Mouse (Mus musculus): ENCODE data around the gene Cipc. TPM values are rescaled to one million over a fixed set of nuclear protein-coding genes. Genes with fewer than 3 reads are reported as not detected.

The Cipc gene
- polyA plus RNA-seq, 1 experiment from 2014 or later = 61.0 TPM

Other genes starting within 250 kb of the Cipc start
- gene Angel1, start 220.6 kb upstream of the Cipc start, polyA plus RNA-seq (2014; fragmentation: Nextera tagmentation; extraction: Ambion mirVana) = 11.3 and 11.5 TPM in 2 replicates
- not detected in 2 replicates for gene Lrrc74a, start 212.7 kb upstream of the Cipc start, polyA plus RNA-seq (2014; fragmentation: Nextera tagmentation; extraction: Ambion mirVana)
- gene Irf2bpl, start 62.2 kb upstream of the Cipc start, polyA plus RNA-seq (2014; fragmentation: Nextera tagmentation; extraction: Ambion mirVana) = 71.6 and 80.2 TPM in 2 replicates
- 9.0 and 10.7 TPM in 2 replicates for gene Zdhhc22, start 43.4 kb downstream of the Cipc start, polyA plus RNA-seq (2014; fragmentation: Nextera tagmentation; extraction: Ambion mirVana)
- gene Tmem63c, start 74.3 kb downstream of the Cipc start, polyA plus RNA-seq (2014; fragmentation: Nextera tagmentation; extraction: Ambion mirVana) = 9.1 and 13.5 TPM in 2 replicates
- gene Ngb, start 155.5 kb downstream of the Cipc start, polyA plus RNA-seq (2014; fragmentation: Nextera tagmentation; extraction: Ambion mirVana) = 3.8 and 5.1 TPM in 2 replicates
- gene Gstz1, start 200.1 kb downstream of the Cipc start, polyA plus RNA-seq (2014; fragmentation: Nextera tagmentation; extraction: Ambion mirVana) = 29.9 and 30.8 TPM in 2 replicates
- gene Pomt2, start 200.9 kb downstream of the Cipc start, polyA plus RNA-seq (2014; fragmentation: Nextera tagmentation; extraction: Ambion mirVana) = 12.2 and 16.6 TPM in 2 replicates